8 mouse cellular contexts compared by ENCODE assay signal in the genomic region with DNA sequence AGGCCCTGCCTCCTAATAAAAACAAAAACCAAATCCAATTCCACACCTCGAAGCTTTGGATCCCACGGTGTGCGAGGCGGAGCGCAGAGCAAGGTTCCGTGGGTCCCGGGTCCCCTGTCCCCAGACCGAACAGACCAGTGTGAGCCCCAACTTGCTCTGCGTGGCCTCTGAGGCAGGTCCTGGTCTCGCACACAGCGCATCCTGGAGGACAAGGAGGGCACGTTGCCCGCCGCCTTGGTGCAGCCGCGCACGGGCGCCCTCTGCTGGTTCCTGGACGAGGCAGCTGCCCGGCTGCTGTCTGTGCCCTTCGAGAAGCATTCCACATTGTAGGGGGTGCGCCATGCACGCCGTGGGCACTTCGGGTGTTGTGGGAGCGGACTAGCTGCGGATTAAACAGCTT. TPM values are rescaled to one million over a fixed set of nuclear protein-coding genes. Genes with fewer than 3 reads are reported as not detected.
DNase-seq lines count a peak whose midpoint lies in the region; ATAC-seq and TF ChIP-seq lines count a peak whose summit lies in the region.

No protein-coding gene starts in this region.

- peaks cover 34% of the 10 kb centered on the region for H3K36me3 ChIP-seq in hindbrain, embryonic 10.5 days
- peaks cover 3% of the 10 kb centered on the region; the same call in 1 of the 2 replicates for H3K36me3 ChIP-seq in hindbrain, embryonic 12.5 days
- 0 out of 2 replicates have a peak, but pooled peaks cover 5% of the 10 kb centered on the region for H3K36me3 ChIP-seq in embryonic facial prominence, embryonic 12.5 days
- no peaks in the 10 kb centered on the region for H3K36me3 ChIP-seq in heart, adult 2 months (ENCODE audit: control insufficient read depth, insufficient read depth, low read length)
- no peaks in the 10 kb centered on the region; the same call in 1 of the 2 replicates for H3K36me3 ChIP-seq in kidney, embryonic 14.5 days (ENCODE audit: control insufficient read depth, insufficient read depth, low read length)
- no peaks in the 10 kb centered on the region for H3K36me3 ChIP-seq in limb, embryonic 14.5 days (ENCODE audit: control insufficient read depth, insufficient read depth, low read length)

- H3K27me3 ChIP-seq in hindbrain, embryonic 10.5 days (ENCODE audit: insufficient read depth, poor library complexity, severe bottlenecking) = peaks cover 22% of the 10 kb centered on the region
- peaks cover 15% of the 10 kb centered on the region for H3K27me3 ChIP-seq in hindbrain, embryonic 12.5 days
- peaks cover 11% of the 10 kb centered on the region for H3K27me3 ChIP-seq in embryonic facial prominence, embryonic 12.5 days
- no peaks in the 10 kb centered on the region for H3K27me3 ChIP-seq in heart, adult 2 months (ENCODE audit: control insufficient read depth, insufficient read depth, low read length)
- H3K27me3 ChIP-seq in kidney, embryonic 14.5 days (ENCODE audit: control insufficient read depth, insufficient read depth, low read length) = no peaks in the 10 kb centered on the region
- no peaks in the 10 kb centered on the region for H3K27me3 ChIP-seq in limb, embryonic 14.5 days (ENCODE audit: control insufficient read depth, insufficient read depth, low read length)

- ATAC-seq in hindbrain, embryonic 12.5 days (ENCODE audit: low FRiP score) = no peak
- no peak for ATAC-seq in embryonic facial prominence, embryonic 12.5 days (ENCODE audit: insufficient number of reproducible peaks, insufficient read depth, low FRiP score, low TSS enrichment)
- peak; percentile 26; the same call in 1 of the 2 replicates for ATAC-seq in kidney, embryonic 14.5 days (ENCODE audit: low FRiP score, low TSS enrichment)
- ATAC-seq in limb, embryonic 14.5 days (ENCODE audit: low FRiP score, low read depth) = peak; percentile 2; the same call in 1 of the 2 replicates

- H3K27ac ChIP-seq in hindbrain, embryonic 10.5 days = no peak overlapping the region
- H3K27ac ChIP-seq in hindbrain, embryonic 12.5 days = no peak overlapping the region
- H3K27ac ChIP-seq in embryonic facial prominence, embryonic 12.5 days = no peak overlapping the region
- H3K27ac ChIP-seq in heart, adult 2 months = no peak overlapping the region
- H3K27ac ChIP-seq in kidney, embryonic 14.5 days (ENCODE audit: low read depth, low read length) = no peak overlapping the region
- H3K27ac ChIP-seq in limb, embryonic 14.5 days (replicated peaks; ENCODE audit: low read depth, low read length) = no peak overlapping the region

- H3K4me1 ChIP-seq in hindbrain, embryonic 10.5 days (replicated peaks) = peaks cover 47% of the 10 kb centered on the region
- H3K4me1 ChIP-seq in hindbrain, embryonic 12.5 days = peaks cover 18% of the 10 kb centered on the region
- peaks cover 29% of the 10 kb centered on the region for H3K4me1 ChIP-seq in embryonic facial prominence, embryonic 12.5 days
- H3K4me1 ChIP-seq in heart, adult 2 months (ENCODE audit: control insufficient read depth, insufficient read depth, low read length) = peaks cover 10% of the 10 kb centered on the region
- H3K4me1 ChIP-seq in kidney, embryonic 14.5 days (ENCODE audit: control insufficient read depth, insufficient read depth, low read length) = peaks cover 12% of the 10 kb centered on the region
- peaks cover 8% of the 10 kb centered on the region for H3K4me1 ChIP-seq in limb, embryonic 14.5 days (ENCODE audit: control insufficient read depth, insufficient read depth, low read length)

- intact Hi-C loops in heart, adult 2 months (cut with DNase I) = loop anchor here (1.0 to 2.0 kb wide), 3 partner anchors 35 to 153 kb away; no protein-coding TSS in a partner anchor

- 0 out of 2 replicates have a peak, but pooled peaks have one; percentile 100 for TF ChIP-seq CTCF in heart, adult 2 months (IDR thresholded peaks at IDR 0.05)

- H3K9me3 ChIP-seq in hindbrain, embryonic 10.5 days = no peaks in the 10 kb centered on the region
- no peaks in the 10 kb centered on the region for H3K9me3 ChIP-seq in hindbrain, embryonic 12.5 days (replicated peaks)
- H3K9me3 ChIP-seq in embryonic facial prominence, embryonic 12.5 days = no peaks in the 10 kb centered on the region
- no peaks in the 10 kb centered on the region for H3K9me3 ChIP-seq in kidney, embryonic 14.5 days (ENCODE audit: control insufficient read depth, low read length)
- H3K9me3 ChIP-seq in limb, embryonic 14.5 days (ENCODE audit: control insufficient read depth, low read length) = no peaks in the 10 kb centered on the region

- H3K4me3 ChIP-seq in hindbrain, embryonic 10.5 days = peak overlapping the region; percentile 16; the same call in 1 of the 2 replicates
- no peak overlapping the region for H3K4me3 ChIP-seq in hindbrain, embryonic 12.5 days
- H3K4me3 ChIP-seq in embryonic facial prominence, embryonic 12.5 days = 0 out of 2 replicates have a peak overlapping the region, but pooled peaks have one; percentile 1
- no peak overlapping the region for H3K4me3 ChIP-seq in heart, adult 2 months
- H3K4me3 ChIP-seq in kidney, embryonic 14.5 days (ENCODE audit: low read length) = no peak overlapping the region
- no peak overlapping the region for H3K4me3 ChIP-seq in limb, embryonic 14.5 days (replicated peaks; ENCODE audit: low read length)

- 0 out of 2 replicates have a peak, but pooled peaks have one; percentile 27 for TF ChIP-seq EP300 in heart, adult 2 months (IDR thresholded peaks at IDR 0.05; ENCODE audit: insufficient read depth, low read depth, low read length)

- no peaks in the 10 kb centered on the region for H3K79me2 ChIP-seq in heart, adult 2 months (replicated peaks; ENCODE audit: control insufficient read depth, insufficient read depth, low read length)

- peak; percentile 88 for DNase-seq in hindbrain, embryonic 10.5 days (ENCODE audit: low spot score)
- DNase-seq in heart, adult 2 months = peak; percentile 88 to 93
- DNase-seq in limb, embryonic 14.5 days (ENCODE audit: low spot score) = peak; percentile 79
- DNase-seq in monocyte, adult 2 months (ENCODE audit: low read depth in 1 of 2, low spot score in 2 of 2) = peak; percentile 59 to 81
- peak; percentile 90 to 94 for DNase-seq in spleen, postnatal 10 days (ENCODE audit: low spot score in 2 of 2)

- H3K4me2 ChIP-seq in hindbrain, embryonic 12.5 days (replicated peaks) = no peak overlapping the region
- H3K4me2 ChIP-seq in embryonic facial prominence, embryonic 12.5 days (replicated peaks) = peak overlapping the region; percentile 19; the same call in 1 of the 2 replicates
- H3K4me2 ChIP-seq in kidney, embryonic 14.5 days (replicated peaks; ENCODE audit: low read depth, low read length) = peak overlapping the region; percentile 15; the same call in 1 of the 2 replicates
- 0 out of 2 replicates have a peak overlapping the region, but pooled peaks have one; percentile 29 for H3K4me2 ChIP-seq in limb, embryonic 14.5 days (replicated peaks; ENCODE audit: low read depth, low read length, severe bottlenecking)

- no peak for TF ChIP-seq POLR2A in heart, adult 2 months (IDR thresholded peaks at IDR 0.05; ENCODE audit: insufficient read depth, low read depth, low read length)
- TF ChIP-seq POLR2A in limb, embryonic 14.5 days (IDR thresholded peaks at IDR 0.05; ENCODE audit: borderline replicate concordance, extremely low read depth, insufficient read depth, insufficient read length) = 0 out of 2 replicates have a peak, but pooled peaks have one; percentile 19

- no peak overlapping the region for H3K9ac ChIP-seq in hindbrain, embryonic 12.5 days
- peak overlapping the region; percentile 38; the same call in 1 of the 2 replicates for H3K9ac ChIP-seq in embryonic facial prominence, embryonic 12.5 days
- no peak overlapping the region for H3K9ac ChIP-seq in heart, adult 2 months (ENCODE audit: low read depth, low read length)
- no peak overlapping the region for H3K9ac ChIP-seq in kidney, embryonic 14.5 days (ENCODE audit: low read depth, low read length)
- no peak overlapping the region for H3K9ac ChIP-seq in limb, embryonic 14.5 days (ENCODE audit: low read depth, low read length, severe bottlenecking)

- 11% methylated on average over 27 of the region's 27 CpGs for WGBS in hindbrain, embryonic 10.5 days
- WGBS in hindbrain, embryonic 12.5 days = 7% methylated on average over 27 of the region's 27 CpGs
- 9% methylated on average over 27 of the region's 27 CpGs for WGBS in embryonic facial prominence, embryonic 12.5 days
- 10% methylated on average over 27 of the region's 27 CpGs for WGBS in heart, adult 2 months
- 8% methylated on average over 27 of the region's 27 CpGs for WGBS in kidney, embryonic 14.5 days
- 12% methylated on average over 24 of the region's 27 CpGs for WGBS in limb, embryonic 14.5 days

RNA-seq across cellular contexts. Expression of a gene that starts 1.6 kb away (rescaled TPM):
- polyA plus RNA-seq in hindbrain, embryonic 10.5 days (2016; fragmentation: Nextera tagmentation; extraction: Ambion mirVana) = 5.0 and 5.3 TPM in 2 replicates
- polyA plus RNA-seq in hindbrain, embryonic 12.5 days (2016; fragmentation: Nextera tagmentation; extraction: Ambion mirVana) = 5.3 and 6.3 TPM in 2 replicates
- 4.5 and 6.2 TPM in 2 replicates for polyA plus RNA-seq in embryonic facial prominence, embryonic 12.5 days (2016; fragmentation: Nextera tagmentation; extraction: Ambion mirVana)
- total RNA-seq in heart, adult 2 months (2021) = under 1 TPM; 0.78 to 0.82 TPM
- 1.7 and 2.4 TPM in 2 replicates for polyA plus RNA-seq in heart, adult 2 months (2012; rRNA removed)
- polyA plus RNA-seq in kidney, embryonic 14.5 days (2014; fragmentation: Nextera tagmentation; extraction: Ambion mirVana) = 2.7 and 3.4 TPM in 2 replicates
- 7.5 and 7.8 TPM in 2 replicates for polyA plus RNA-seq in limb, embryonic 14.5 days (2012; rRNA removed)
- 2.9 and 3.3 TPM in 2 replicates for polyA plus RNA-seq in limb, embryonic 14.5 days (2014; fragmentation: Nextera tagmentation; extraction: Ambion mirVana)

RNA-seq across cellular contexts. Expression of a gene that starts 3.9 kb away (rescaled TPM):
- 254 and 268 TPM in 2 replicates for polyA plus RNA-seq in hindbrain, embryonic 10.5 days (2016; fragmentation: Nextera tagmentation; extraction: Ambion mirVana)
- 197 and 202 TPM in 2 replicates for polyA plus RNA-seq in hindbrain, embryonic 12.5 days (2016; fragmentation: Nextera tagmentation; extraction: Ambion mirVana)
- 230 and 236 TPM in 2 replicates for polyA plus RNA-seq in embryonic facial prominence, embryonic 12.5 days (2016; fragmentation: Nextera tagmentation; extraction: Ambion mirVana)
- total RNA-seq in heart, adult 2 months (2021) = 10 to 100 TPM; 58.6 to 66.3 TPM
- polyA plus RNA-seq in heart, adult 2 months (2012; rRNA removed) = 53.2 and 80.4 TPM in 2 replicates
- 283 and 289 TPM in 2 replicates for polyA plus RNA-seq in kidney, embryonic 14.5 days (2014; fragmentation: Nextera tagmentation; extraction: Ambion mirVana)
- polyA plus RNA-seq in limb, embryonic 14.5 days (2012; rRNA removed) = 141 and 216 TPM in 2 replicates
- polyA plus RNA-seq in limb, embryonic 14.5 days (2014; fragmentation: Nextera tagmentation; extraction: Ambion mirVana) = 249 and 255 TPM in 2 replicates

RNA-seq across cellular contexts. Expression of a gene that starts 14.9 kb away (rescaled TPM):
- 55.3 and 58.5 TPM in 2 replicates for polyA plus RNA-seq in hindbrain, embryonic 10.5 days (2016; fragmentation: Nextera tagmentation; extraction: Ambion mirVana)
- polyA plus RNA-seq in hindbrain, embryonic 12.5 days (2016; fragmentation: Nextera tagmentation; extraction: Ambion mirVana) = 63.7 and 65.9 TPM in 2 replicates
- 72.7 and 72.8 TPM in 2 replicates for polyA plus RNA-seq in embryonic facial prominence, embryonic 12.5 days (2016; fragmentation: Nextera tagmentation; extraction: Ambion mirVana)
- total RNA-seq in heart, adult 2 months (2021) = 10 to 100 TPM; 39.3 to 39.6 TPM
- polyA plus RNA-seq in heart, adult 2 months (2012; rRNA removed) = 55.8 and 76.6 TPM in 2 replicates
- 61.4 and 76.8 TPM in 2 replicates for polyA plus RNA-seq in kidney, embryonic 14.5 days (2014; fragmentation: Nextera tagmentation; extraction: Ambion mirVana)
- polyA plus RNA-seq in limb, embryonic 14.5 days (2012; rRNA removed) = 240 and 285 TPM in 2 replicates
- 114 and 116 TPM in 2 replicates for polyA plus RNA-seq in limb, embryonic 14.5 days (2014; fragmentation: Nextera tagmentation; extraction: Ambion mirVana)

RNA-seq across cellular contexts. Expression of a gene that starts 27.2 kb away (rescaled TPM):
- polyA plus RNA-seq in hindbrain, embryonic 10.5 days (2016; fragmentation: Nextera tagmentation; extraction: Ambion mirVana) = 24.1 and 28.9 TPM in 2 replicates
- 51.3 and 54.8 TPM in 2 replicates for polyA plus RNA-seq in hindbrain, embryonic 12.5 days (2016; fragmentation: Nextera tagmentation; extraction: Ambion mirVana)
- 48.4 and 48.6 TPM in 2 replicates for polyA plus RNA-seq in embryonic facial prominence, embryonic 12.5 days (2016; fragmentation: Nextera tagmentation; extraction: Ambion mirVana)
- 100 to 1,000 TPM; 159 to 191 TPM for total RNA-seq in heart, adult 2 months (2021)
- polyA plus RNA-seq in heart, adult 2 months (2012; rRNA removed) = 227 and 281 TPM in 2 replicates
- 26.5 and 30.9 TPM in 2 replicates for polyA plus RNA-seq in kidney, embryonic 14.5 days (2014; fragmentation: Nextera tagmentation; extraction: Ambion mirVana)
- 87.8 and 133 TPM in 2 replicates for polyA plus RNA-seq in limb, embryonic 14.5 days (2012; rRNA removed)
- 24.3 and 25.9 TPM in 2 replicates for polyA plus RNA-seq in limb, embryonic 14.5 days (2014; fragmentation: Nextera tagmentation; extraction: Ambion mirVana)

RNA-seq across cellular contexts. Expression of a gene that starts 29.5 kb away (rescaled TPM):
- not detected in 2 replicates for polyA plus RNA-seq in hindbrain, embryonic 10.5 days (2016; fragmentation: Nextera tagmentation; extraction: Ambion mirVana)
- not detected in 2 replicates for polyA plus RNA-seq in hindbrain, embryonic 12.5 days (2016; fragmentation: Nextera tagmentation; extraction: Ambion mirVana)
- not detected in 2 replicates for polyA plus RNA-seq in embryonic facial prominence, embryonic 12.5 days (2016; fragmentation: Nextera tagmentation; extraction: Ambion mirVana)
- total RNA-seq in heart, adult 2 months (2021) = under 1 TPM; 0.14 to 0.18 TPM
- 0.12 TPM in 1 of 2 replicates, not detected in the other for polyA plus RNA-seq in heart, adult 2 months (2012; rRNA removed)
- polyA plus RNA-seq in kidney, embryonic 14.5 days (2014; fragmentation: Nextera tagmentation; extraction: Ambion mirVana) = 0.16 and 0.27 TPM in 2 replicates
- not detected in 2 replicates for polyA plus RNA-seq in limb, embryonic 14.5 days (2012; rRNA removed)
- 0.25 TPM in 1 of 2 replicates, not detected in the other for polyA plus RNA-seq in limb, embryonic 14.5 days (2014; fragmentation: Nextera tagmentation; extraction: Ambion mirVana)

Comparison
In these comparisons a context has a peak if more than half of its experiments do, and no peak if none do; other contexts are left out.
1. H3K4me3 ChIP-seq: peak in hindbrain, embryonic 10.5 days (single experiment) and embryonic facial prominence, embryonic 12.5 days (single experiment); none in hindbrain, embryonic 12.5 days (single experiment), heart, adult 2 months (single experiment), kidney, embryonic 14.5 days (single experiment) and limb, embryonic 14.5 days (single experiment).
2. ATAC-seq: peak in kidney, embryonic 14.5 days (single experiment) and limb, embryonic 14.5 days (single experiment); none in hindbrain, embryonic 12.5 days (single experiment) and embryonic facial prominence, embryonic 12.5 days (single experiment).
3. Peak in every context shown above with its lines, with median percentiles within 50 percentile points of each other: DNase-seq.